Mouse (Mus musculus) adrenal gland, postnatal 25 days (tissue): Measurements from ENCODE around the gene Thra. TPM values are rescaled to one million over a fixed set of nuclear protein-coding genes. Genes with fewer than 3 reads are reported as not detected.
"Not testable (repeated sequence)": the region's sequence is repeated elsewhere in the genome, so short reads cannot be mapped to it uniquely, and the experiment has no call there.

Experiments
- DNase-seq: peaks from one replicate; pipeline ENCODE4 v3.0.0; 2021; ENCODE audit warnings: mixed read lengths
- total RNA-seq: library from RNA; stranded (reverse); gene quantifications from 2 replicates; pipeline ENCODE4 v1.2.3, GENCODE M21; 2021

Thra gene
- total RNA-seq, 1 experiment from 2014 or later: 89.4 TPM

GRCm38 (mm10) chr11:98717904-98718303 lies 22.5 kb upstream of the Thra start:
- peak; percentile 75 for DNase-seq

GRCm38 (mm10) chr11:98720756-98721155 lies 19.7 kb upstream of the Thra start:
- no peak for DNase-seq

- no peak for DNase-seq
Measured at GRCm38 (mm10) chr11:98721458-98722226, 18.8 kb upstream of the Thra start.

- no peak for DNase-seq
Measured at GRCm38 (mm10) chr11:98723098-98723497, 17.3 kb upstream of the Thra start.

- DNase-seq: no peak
Measured at GRCm38 (mm10) chr11:98725926-98726506, 14.4 kb upstream of the Thra start.

GRCm38 (mm10) chr11:98729119-98729588 lies 11.3 kb upstream of the Thra start, which contains the start of gene Med24:
Gene Med24 (minus strand): TSS chr11:98729435.
- peak; percentile 73 for DNase-seq

GRCm38 (mm10) chr11:98730727-98731126 lies 9.7 kb upstream of the Thra start:
- DNase-seq: no peak

GRCm38 (mm10) chr11:98731134-98731533 lies 9.3 kb upstream of the Thra start:
- DNase-seq: peak; percentile 50

GRCm38 (mm10) chr11:98734020-98734419 lies 6.4 kb upstream of the Thra start:
- DNase-seq: no peak

- no peak for DNase-seq
Measured at GRCm38 (mm10) chr11:98735111-98735510, 5.3 kb upstream of the Thra start.

- DNase-seq: no peak
Measured at GRCm38 (mm10) chr11:98736176-98736575, 4.3 kb upstream of the Thra start.

- not testable (repeated sequence) for DNase-seq
Measured at GRCm38 (mm10) chr11:98737220-98737619, 3.2 kb upstream of the Thra start.

- no peak for DNase-seq
Measured at GRCm38 (mm10) chr11:98738428-98738911, 2.0 kb upstream of the Thra start.

GRCm38 (mm10) chr11:98738925-98739324 lies 1.5 kb upstream of the Thra start:
- DNase-seq: no peak

- DNase-seq: no peak
Measured at GRCm38 (mm10) chr11:98740026-98740392, 429 bp upstream of the Thra start.

- DNase-seq: no peak
Measured at GRCm38 (mm10) chr11:98741051-98741620, 698 bp downstream of the Thra start.

GRCm38 (mm10) chr11:98741622-98742396 lies 1.4 kb downstream of the Thra start:
- DNase-seq: peak; percentile 87

GRCm38 (mm10) chr11:98742397-98743291 lies 2.2 kb downstream of the Thra start:
- no peak for DNase-seq

GRCm38 (mm10) chr11:98743655-98744345 lies 3.4 kb downstream of the Thra start:
- DNase-seq: no peak

GRCm38 (mm10) chr11:98744456-98745019 lies 4.1 kb downstream of the Thra start:
- no peak for DNase-seq
